Mouse (Mus musculus) olfactory bulb, adult 2 months (tissue): Measurements from ENCODE around the gene Ccl8. TPM values are rescaled to one million over a fixed set of nuclear protein-coding genes. Genes with fewer than 3 reads are reported as not detected.

Experiments used
- H3K27ac ChIP-seq: fragments of 200-500 bp; 2 replicates; pipeline ENCODE4 v1.5.1; 2012; ENCODE audit warnings: low read depth, low read length; ENCODE audit not compliant: insufficient read depth
- H3K4me1 ChIP-seq: fragments of 200-500 bp; 2 replicates; pipeline ENCODE4 v1.6.1; 2012; ENCODE audit warnings: low read length; ENCODE audit not compliant: control insufficient read depth, insufficient read depth
- H3K4me3 ChIP-seq: fragments of 200-500 bp; 2 replicates; pipeline ENCODE4 v1.5.1; 2012; ENCODE audit warnings: mild to moderate bottlenecking, low read depth, low read length, moderate library complexity; ENCODE audit not compliant: insufficient read depth
- CTCF ChIP-seq: fragments of 200-500 bp; IDR thresholded peaks from 2 replicates; pipeline ENCODE4 v1.5.1; 2012; ENCODE audit warnings: low read depth, mild to moderate bottlenecking, low read length, moderate library complexity; ENCODE audit not compliant: insufficient read depth
- POLR2A ChIP-seq: fragments of 200-500 bp; IDR thresholded peaks from 2 replicates; pipeline ENCODE4 v1.6.1; 2012; ENCODE audit warnings: mild to moderate bottlenecking, low read depth, low read length, moderate library complexity; ENCODE audit not compliant: insufficient read depth
- WGBS: fragments of 180-500 bp; shearing (Covaris S2); methylation state at CpG from one replicate; pipeline ENCODE4 v1.1.7; 2018; 5-methylcytosine and 5-hydroxymethylcytosine counted together
- polyA plus RNA-seq: library from polyadenylated mRNA; stranded (reverse); fragments of >200 nt; gene quantifications from 2 replicates; pipeline ENCODE4 v1.2.4, GENCODE M21; 2012; ENCODE audit warnings: low replicate concordance; ENCODE audit not compliant: missing spikeins, insufficient read depth, insufficient read length

The Ccl8 gene
- polyA plus RNA-seq, 1 experiment = not detected

DNA sequence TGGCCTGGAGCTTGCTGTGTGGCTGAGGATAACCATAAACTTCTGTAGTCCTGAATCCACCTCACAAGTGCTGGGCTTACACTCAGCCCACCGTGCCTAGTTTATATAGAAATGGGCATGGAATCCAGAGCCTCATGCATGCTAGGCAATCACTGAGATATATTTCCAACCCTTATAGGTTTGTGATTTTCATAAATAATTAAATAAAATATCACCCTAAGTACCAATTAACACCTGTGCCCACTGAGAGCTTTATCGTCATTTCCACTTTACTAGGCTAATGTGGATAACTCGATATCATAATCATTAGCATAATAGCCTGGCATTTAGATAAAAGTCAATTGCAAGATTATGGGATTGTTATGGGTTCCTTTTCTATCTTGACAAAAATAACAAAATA lies 30.6 kb upstream of the Ccl8 start:
- no peaks in the 10 kb centered on the region for H3K4me1 ChIP-seq
- no peak overlapping the region for H3K4me3 ChIP-seq
- WGBS = 83% methylated on average over 3 of the region's 3 CpGs
- TF ChIP-seq CTCF = no peak
- no peak for TF ChIP-seq POLR2A
- no peak overlapping the region for H3K27ac ChIP-seq

DNA sequence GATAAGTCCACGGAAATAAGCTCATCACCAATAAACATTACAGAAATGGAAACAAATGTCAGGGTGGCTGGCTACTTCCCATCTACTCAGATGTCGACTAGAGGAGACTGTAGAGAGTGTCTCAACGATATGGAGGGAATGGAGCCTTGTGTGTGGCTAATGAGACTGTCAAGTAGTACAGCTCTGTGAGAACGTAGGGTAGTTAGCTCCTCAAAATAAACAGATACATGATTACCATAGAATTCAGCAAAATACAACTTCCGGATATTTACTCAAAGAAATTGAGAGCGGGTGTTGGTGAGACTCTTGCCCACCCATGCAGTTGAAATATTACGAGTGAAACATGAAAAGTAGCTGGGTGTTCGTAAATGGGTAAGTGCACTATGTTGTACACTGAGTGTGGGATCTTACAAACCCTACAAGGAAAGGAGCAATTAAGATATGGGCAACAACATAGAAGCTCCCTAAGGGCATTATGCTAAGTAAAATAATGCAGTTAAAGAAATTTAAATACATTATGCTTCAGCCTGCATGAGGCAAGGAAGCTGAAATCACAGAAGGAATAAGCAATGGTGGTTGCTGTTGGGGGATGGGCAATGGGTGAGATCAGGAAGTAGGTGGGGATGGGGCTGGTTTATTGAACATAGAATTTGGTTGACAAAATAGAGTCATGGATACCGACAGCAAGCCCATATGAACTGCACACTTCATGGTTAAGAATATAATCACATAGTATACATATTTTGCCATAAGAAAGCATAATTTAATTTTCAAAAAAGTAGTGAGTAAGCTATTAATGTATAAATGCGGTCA lies 15.3 kb upstream of the Ccl8 start:
- no peak overlapping the region for H3K27ac ChIP-seq
- WGBS = 86% methylated on average over 10 of the region's 10 CpGs
- H3K4me1 ChIP-seq = no peaks in the 10 kb centered on the region
- no peak overlapping the region for H3K4me3 ChIP-seq
- TF ChIP-seq CTCF (no peak), POLR2A (no peak)

DNA sequence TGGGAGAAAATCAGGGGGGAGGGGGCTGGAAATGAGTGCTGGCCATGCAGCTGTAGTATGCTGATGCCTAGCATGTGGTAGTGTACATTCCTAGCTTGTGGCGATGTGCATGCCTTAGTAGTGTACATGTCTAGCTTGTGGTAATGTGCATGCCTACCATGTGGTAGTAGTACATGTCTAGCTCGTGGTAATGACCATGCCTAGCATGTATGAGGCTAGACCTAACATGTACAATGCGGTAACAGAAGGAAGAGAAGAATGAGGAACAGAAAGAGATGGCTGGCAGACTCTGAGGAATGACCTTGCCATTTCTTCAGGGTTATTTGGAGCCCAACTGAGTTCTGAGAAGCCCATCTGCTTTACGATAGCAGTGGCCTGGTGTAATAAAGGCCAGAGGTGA lies 13.9 kb upstream of the Ccl8 start:
- WGBS = 92% methylated on average over 4 of the region's 4 CpGs
- no peak overlapping the region for H3K27ac ChIP-seq
- H3K4me3 ChIP-seq = no peak overlapping the region
- TF ChIP-seq CTCF (no peak), POLR2A (no peak)
- H3K4me1 ChIP-seq = no peaks in the 10 kb centered on the region

DNA sequence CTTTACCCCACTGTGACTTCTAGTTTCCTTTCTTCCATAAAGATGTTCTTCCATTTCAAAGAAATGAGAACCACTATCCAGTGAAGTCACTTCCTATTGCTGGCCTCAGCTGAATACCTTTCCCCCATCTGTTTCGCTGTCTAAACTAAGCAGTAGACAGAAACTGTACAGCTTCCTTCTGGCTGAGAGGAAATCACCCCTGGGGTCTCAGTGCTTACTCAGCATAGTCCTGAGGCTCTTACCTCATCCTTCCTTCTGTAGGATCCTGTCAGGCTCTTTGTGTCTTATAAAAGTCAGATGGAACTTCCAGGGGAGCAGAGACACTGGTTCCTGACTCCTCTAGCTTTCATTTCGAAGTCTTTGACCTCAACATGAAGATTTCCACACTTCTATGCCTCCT lies 13.5 kb upstream of the Ccl8 start, which contains the start of gene Ccl12:
Gene Ccl12, plus strand, starts transcription at position 317 of the 400 bp plus-strand sequence.
- WGBS = 74% methylated on average over 2 of the region's 2 CpGs

DNA sequence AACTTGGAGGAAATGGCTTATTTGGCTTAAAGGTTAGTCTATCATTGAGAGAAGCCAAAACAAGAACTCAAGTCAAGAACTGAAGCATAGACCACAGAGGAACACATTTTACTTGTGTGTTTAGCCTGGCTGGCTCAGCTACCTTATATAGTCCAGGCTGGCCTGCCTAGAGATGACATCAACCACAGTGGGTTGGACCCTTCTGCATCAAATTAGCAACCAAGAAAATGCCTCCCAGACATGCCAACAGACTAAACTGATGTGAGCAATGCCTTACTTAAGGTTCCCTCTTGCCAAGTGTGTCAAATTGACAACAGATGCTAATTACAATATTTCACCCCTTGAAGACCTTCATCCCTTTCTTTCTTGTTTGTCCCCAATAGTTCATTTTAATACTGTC lies 5.4 kb upstream of the Ccl8 start:
- Histone ChIP-seq H3K27ac (no peak overlapping the region), H3K4me3 (no peak overlapping the region), H3K4me1 (no peaks in the 10 kb centered on the region)
- no peak for TF ChIP-seq POLR2A
- no peak for TF ChIP-seq CTCF

More for the DNA sequence above, 13.5 kb upstream of the Ccl8 start, which contains the start of gene Ccl12:
- Histone ChIP-seq H3K27ac (no peak within 1 kb of the TSS), H3K4me1 (no peaks in the 10 kb centered on the region), H3K4me3 (no peak within 1 kb of the TSS)
- TF ChIP-seq CTCF (no peak), POLR2A (no peak)

DNA sequence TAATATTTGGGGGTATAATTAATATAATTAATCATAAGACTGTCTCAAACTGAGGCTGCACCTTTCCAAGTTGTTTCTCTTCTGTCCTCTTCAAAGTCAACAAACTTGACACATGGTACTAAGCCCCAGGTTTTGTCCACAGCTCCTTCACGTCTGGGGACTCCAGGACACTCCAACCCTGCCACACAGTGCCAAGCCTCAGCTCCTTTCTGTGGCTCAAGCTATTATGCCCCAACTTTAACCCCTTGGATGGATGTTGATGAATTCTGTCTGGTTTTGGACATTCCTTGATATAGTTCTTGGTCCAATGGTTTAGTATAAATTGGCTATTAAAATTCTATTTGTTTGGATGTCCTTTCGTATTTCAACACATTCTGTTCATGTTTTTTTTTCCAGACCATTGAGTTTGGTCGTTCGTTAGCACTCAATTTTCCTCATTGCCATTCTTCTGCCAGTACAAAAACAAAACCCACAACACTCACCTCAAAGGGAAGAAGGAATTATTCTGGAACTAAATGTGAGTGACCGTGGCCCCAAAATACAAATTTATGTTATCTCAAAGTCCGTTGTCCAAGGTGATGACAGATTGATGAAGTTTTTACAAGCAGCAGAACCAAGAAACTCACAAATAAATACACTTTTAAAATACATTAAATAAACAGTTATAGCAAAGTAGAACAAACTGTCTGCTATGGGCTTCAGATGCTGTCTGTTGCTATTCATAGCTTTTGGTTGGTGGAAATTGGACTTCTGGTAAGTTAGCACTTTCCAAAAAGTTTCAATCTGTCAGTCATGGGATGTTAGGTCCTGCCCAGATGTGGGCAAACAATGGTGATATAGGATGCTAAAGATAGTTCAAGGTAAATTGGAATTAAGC lies 4.4 kb upstream of the Ccl8 start:
- TF ChIP-seq CTCF (no peak), POLR2A (no peak)
- Histone ChIP-seq H3K4me1 (no peaks in the 10 kb centered on the region), H3K27ac (no peak overlapping the region), H3K4me3 (no peak overlapping the region)
- WGBS = 44% methylated on average over 6 of the region's 6 CpGs

DNA sequence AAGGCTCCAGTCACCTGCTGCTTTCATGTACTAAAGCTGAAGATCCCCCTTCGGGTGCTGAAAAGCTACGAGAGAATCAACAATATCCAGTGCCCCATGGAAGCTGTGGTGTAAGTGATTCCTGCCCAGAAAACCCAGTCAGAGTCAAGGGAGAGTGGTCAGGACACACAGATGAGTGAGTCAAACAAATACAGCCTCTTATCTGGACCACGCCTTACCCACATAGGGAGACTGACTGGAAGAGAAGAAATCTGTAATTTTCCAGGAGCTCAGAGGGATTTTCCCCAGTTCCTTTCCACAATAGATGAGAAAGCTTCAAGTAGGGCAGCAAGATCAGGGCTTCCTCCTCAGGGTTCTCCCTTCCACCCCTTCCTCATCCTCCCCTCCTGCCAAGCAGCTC lies 1.1 kb downstream of the Ccl8 start:
- no peak for TF ChIP-seq CTCF
- no peak for TF ChIP-seq POLR2A
- Histone ChIP-seq H3K27ac (no peak overlapping the region), H3K4me1 (no peaks in the 10 kb centered on the region), H3K4me3 (no peak overlapping the region)
- WGBS = 92% methylated on average over 3 of the region's 3 CpGs

DNA sequence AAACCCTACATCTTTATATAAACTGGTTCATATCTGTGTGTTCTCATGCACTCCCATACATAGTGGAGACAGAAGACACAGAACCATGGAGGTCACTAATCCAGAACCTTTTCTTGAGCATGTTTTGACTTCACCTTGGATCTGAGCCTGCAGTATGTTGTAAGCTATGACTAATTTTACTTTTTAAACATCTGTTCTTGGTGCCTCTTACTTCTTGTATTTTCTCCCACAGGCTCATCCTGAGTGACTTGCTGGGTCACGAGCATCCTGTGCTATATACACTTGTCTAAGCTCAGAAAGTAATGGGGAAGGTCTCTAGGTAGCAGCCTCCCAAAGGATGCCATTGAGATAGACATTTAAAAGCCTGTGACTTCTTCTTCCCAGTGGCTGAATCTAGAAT lies 18.0 kb downstream of the Ccl8 start:
- no peak for TF ChIP-seq POLR2A
- TF ChIP-seq CTCF = no peak
- Histone ChIP-seq H3K4me1 (no peaks in the 10 kb centered on the region), H3K4me3 (no peak overlapping the region), H3K27ac (no peak overlapping the region)
- 91% methylated on average over 1 of the region's 1 CpGs for WGBS

DNA sequence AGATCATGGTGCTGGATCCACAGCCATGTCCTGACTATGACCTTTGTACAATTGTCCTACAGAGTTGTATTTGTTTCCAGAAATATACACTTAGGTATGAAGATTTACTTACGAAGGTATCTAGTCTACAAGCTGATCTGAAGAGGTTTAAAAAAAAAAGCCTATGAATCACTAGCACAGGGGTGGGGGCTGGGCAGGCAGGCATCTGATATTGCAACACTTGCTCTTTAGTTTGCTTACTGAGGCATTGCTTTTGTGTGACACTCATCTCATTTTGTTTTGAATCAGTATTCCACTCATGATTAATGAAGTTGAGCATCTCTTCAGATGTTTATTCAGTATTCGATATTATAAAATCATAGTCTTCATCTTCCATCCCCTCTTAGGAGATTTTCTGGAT lies 21.2 kb downstream of the Ccl8 start:
- Histone ChIP-seq H3K4me3 (no peak overlapping the region), H3K27ac (no peak overlapping the region), H3K4me1 (no peaks in the 10 kb centered on the region)
- WGBS = 85% methylated on average over 2 of the region's 2 CpGs
- TF ChIP-seq POLR2A (no peak), CTCF (no peak)

DNA sequence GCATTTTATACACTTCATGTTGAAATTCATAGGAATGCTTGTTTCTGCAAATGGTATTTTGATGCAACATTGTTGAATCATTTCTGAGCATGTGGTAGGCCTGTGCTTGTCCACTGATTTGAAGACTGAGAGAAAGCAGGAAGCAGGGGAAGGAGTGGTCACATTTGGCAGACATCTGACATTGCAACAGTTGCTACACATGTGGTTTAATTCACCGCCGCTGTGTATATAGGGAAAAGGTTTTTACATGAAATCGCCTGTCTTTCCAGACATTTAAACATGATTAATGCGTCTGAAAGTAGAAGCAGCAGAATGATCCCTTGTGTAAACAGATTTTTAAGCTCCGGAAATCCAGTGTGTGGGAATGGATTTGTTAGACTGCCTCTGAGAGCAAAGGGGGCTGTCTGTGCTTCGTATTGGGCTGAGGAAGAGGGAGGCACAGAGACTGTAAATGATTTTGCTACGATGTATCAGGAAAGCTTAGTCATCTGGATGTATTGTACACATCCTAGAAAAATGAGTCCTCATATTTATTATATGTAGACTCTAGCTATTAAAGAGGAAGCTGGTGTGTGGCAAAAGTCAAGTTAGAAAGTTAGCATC lies 24.6 kb downstream of the Ccl8 start:
- Histone ChIP-seq H3K4me1 (no peaks in the 10 kb centered on the region), H3K27ac (no peak overlapping the region), H3K4me3 (no peak overlapping the region)
- WGBS = 77% methylated on average over 7 of the region's 7 CpGs
- no peak for TF ChIP-seq POLR2A
- no peak for TF ChIP-seq CTCF
